Mouse (Mus musculus) limb, embryonic 14.5 days (tissue): Measurements from ENCODE around the gene Plch1. TPM values are rescaled to one million over a fixed set of nuclear protein-coding genes. Genes with fewer than 3 reads are reported as not detected.
A peak's percentile ranks its signal among the peaks of the same experiment; 100 is the strongest.

ENCODE experiments used
- ATAC-seq: fragments of 200-750 bp; cut with Nextera tagmentation; 2 replicates; pipeline ENCODE4 v1.8.0; 2017; ENCODE audit warnings: low read depth, moderate number of reproducible peaks, moderate TSS enrichment; ENCODE audit not compliant: low FRiP score
- DNase-seq: peaks from one replicate; pipeline ENCODE4 v3.0.0-alpha.2; 2015; ENCODE audit warnings: low spot score
- H3K27ac ChIP-seq: fragments of 300-500 bp; sonication (generic); replicated peaks from 2 replicates; pipeline ENCODE4 v1.5.1; 2014; ENCODE audit warnings: low read depth, mild to moderate bottlenecking, low read length, moderate library complexity, mixed read lengths
- H3K27me3 ChIP-seq: fragments of 300-500 bp; sonication (generic); 2 replicates; pipeline ENCODE4 v1.6.1; 2014; ENCODE audit warnings: low read length, mixed read lengths; ENCODE audit not compliant: control insufficient read depth, insufficient read depth
- H3K36me3 ChIP-seq: fragments of 300-500 bp; sonication (generic); 2 replicates; pipeline ENCODE4 v1.6.1; 2014; ENCODE audit warnings: mild to moderate bottlenecking, low read length, moderate library complexity, mixed read lengths; ENCODE audit not compliant: control insufficient read depth, insufficient read depth
- H3K4me1 ChIP-seq: fragments of 300-500 bp; sonication (generic); 2 replicates; pipeline ENCODE4 v1.6.1; 2014; ENCODE audit warnings: antibody characterized with exemption, low read length, mixed read lengths; ENCODE audit not compliant: control insufficient read depth, insufficient read depth
- H3K4me2 ChIP-seq: fragments of 300-500 bp; sonication (generic); replicated peaks from 2 replicates; pipeline ENCODE4 v1.6.1; 2014; ENCODE audit warnings: low read depth, mild to moderate bottlenecking, low read length, moderate library complexity; ENCODE audit not compliant: severe bottlenecking
- H3K4me3 ChIP-seq: fragments of 300-500 bp; sonication (generic); replicated peaks from 2 replicates; pipeline ENCODE4 v1.5.1; 2014; ENCODE audit warnings: low read length
- H3K9ac ChIP-seq: fragments of 300-500 bp; sonication (generic); 2 replicates; pipeline ENCODE4 v1.6.1; 2014; ENCODE audit warnings: mild to moderate bottlenecking, low read depth, low read length, moderate library complexity; ENCODE audit not compliant: severe bottlenecking
- H3K9me3 ChIP-seq: fragments of 300-500 bp; sonication (generic); 2 replicates; pipeline ENCODE4 v1.6.1; 2016; ENCODE audit warnings: low read length; ENCODE audit not compliant: control insufficient read depth
- POLR2A ChIP-seq: fragments of 200-500 bp; IDR thresholded peaks from 2 replicates; pipeline ENCODE4 v1.8.0; 2012; ENCODE audit warnings: inconsistent platforms, mild to moderate bottlenecking, moderate library complexity, borderline replicate concordance; ENCODE audit not compliant: insufficient read depth, insufficient read length; ENCODE audit errors: extremely low read depth
- WGBS: fragments of 180-500 bp; shearing (Covaris S2); extraction: QIAGEN DNeasy Blood & Tissue Kit; methylation state at CpG from one replicate; pipeline ENCODE4 v1.1.7; 2014; 5-methylcytosine and 5-hydroxymethylcytosine counted together
- polyA plus RNA-seq, 2 experiments: library from polyadenylated mRNA; depleted of rRNA in 1 of 2; stranded (reverse) in 1 of 2; unstranded in 1 of 2; fragments of >200 nt; fragmentation: Nextera tagmentation in 1 of 2; extraction: Ambion mirVana in 1 of 2; gene quantifications; 2 replicates each; pipeline versions ENCODE4 v1.2.1 to v1.2.3; 2012 to 2014

The Plch1 gene
- polyA plus RNA-seq, 2 experiments: 1.1 to 2.0 TPM

DNA sequence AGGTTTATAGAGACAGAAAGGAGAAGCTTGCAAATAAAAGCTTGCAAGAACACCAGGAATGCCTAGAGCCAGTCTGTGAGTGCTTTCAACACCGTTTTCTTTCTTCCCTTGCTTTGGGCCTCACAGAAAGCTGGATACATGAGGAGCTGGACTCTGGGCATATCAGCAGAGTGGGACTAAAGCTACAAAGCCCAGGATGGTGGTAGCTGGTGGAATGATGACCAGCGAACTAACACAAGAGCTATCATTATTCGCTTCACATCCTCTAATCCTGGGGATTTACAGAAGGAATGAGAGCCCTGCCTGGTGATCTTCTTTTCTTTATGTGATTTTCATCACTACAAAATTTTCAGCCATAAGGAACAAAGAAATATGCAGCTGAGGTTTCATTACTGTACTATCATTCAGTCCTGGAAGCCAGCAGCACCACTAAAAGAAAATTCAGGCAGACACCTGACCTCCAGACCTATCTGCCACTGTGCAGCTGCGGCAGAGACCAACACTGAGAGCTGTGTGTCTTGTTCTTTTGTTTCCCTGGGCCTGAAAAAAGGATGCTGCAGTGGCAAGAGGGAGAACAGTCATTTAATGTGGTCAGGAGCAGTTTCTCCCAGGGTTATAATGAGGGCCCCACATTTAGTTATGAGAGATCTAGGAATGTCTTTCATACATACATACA, 172.5 kb downstream of the Plch1 start:
- DNase-seq: no peak
- H3K36me3 ChIP-seq: no peaks in the 10 kb centered on the region
- H3K27ac ChIP-seq: no peak overlapping the region
- no peak overlapping the region for H3K9ac ChIP-seq
- H3K4me1 ChIP-seq: 0 out of 2 replicates have a peak, but pooled peaks cover 4% of the 10 kb centered on the region
- ATAC-seq: no peak
- no peak for TF ChIP-seq POLR2A
- H3K4me3 ChIP-seq: no peak overlapping the region
- H3K27me3 ChIP-seq: no peaks in the 10 kb centered on the region
- no peaks in the 10 kb centered on the region for H3K9me3 ChIP-seq
- no peak overlapping the region for H3K4me2 ChIP-seq
- 73% methylated on average over 4 of the region's 4 CpGs for WGBS

DNA sequence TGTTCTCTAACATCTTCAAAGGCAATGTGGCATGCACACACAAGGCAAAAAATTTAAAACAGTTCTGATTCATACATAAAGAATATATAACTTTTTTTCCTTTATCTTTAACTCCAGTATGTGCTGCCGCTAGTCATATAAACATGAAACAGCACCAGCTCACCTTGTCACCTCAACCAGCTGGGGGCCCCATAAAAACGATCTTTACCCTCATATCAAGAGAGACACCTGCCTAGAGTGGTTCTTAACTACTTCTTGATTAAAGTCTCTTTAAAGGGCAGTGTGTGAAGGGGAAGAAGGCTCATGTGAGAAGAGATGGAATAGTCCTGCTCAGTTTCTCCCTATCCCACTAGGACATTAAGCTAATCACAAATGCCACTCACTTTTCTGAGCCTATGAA, 205.6 kb downstream of the Plch1 start:
- no peak for TF ChIP-seq POLR2A
- Histone ChIP-seq H3K9ac (no peak overlapping the region), H3K36me3 (no peaks in the 10 kb centered on the region), H3K4me3 (no peak overlapping the region), H3K4me2 (no peak overlapping the region), H3K4me1 (no peaks in the 10 kb centered on the region), H3K27me3 (no peaks in the 10 kb centered on the region), H3K9me3 (no peaks in the 10 kb centered on the region), H3K27ac (no peak overlapping the region)
- ATAC-seq (no peak), DNase-seq (no peak)
- 64% methylated on average over 2 of the region's 2 CpGs for WGBS

DNA sequence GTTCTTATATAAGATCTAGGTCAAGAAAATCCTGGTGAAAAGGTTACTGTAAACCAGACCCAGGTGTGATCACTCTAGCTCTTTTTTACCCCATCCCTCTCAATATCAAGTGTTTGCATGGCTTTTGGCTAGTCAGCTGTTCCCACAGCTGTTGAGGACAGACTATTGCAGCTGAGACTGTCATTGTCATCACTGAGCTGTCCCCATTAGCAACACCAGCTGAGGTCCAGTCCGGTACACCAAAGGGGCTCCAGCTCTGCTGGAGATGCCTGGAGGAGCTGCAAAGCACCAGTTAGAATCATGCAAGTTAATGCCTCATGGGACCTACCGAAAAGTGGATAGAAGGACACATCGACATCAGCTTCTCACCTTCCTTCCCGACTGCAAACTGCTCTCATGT, 206.5 kb downstream of the Plch1 start:
- TF ChIP-seq POLR2A: no peak
- WGBS: 83% methylated on average over 4 of the region's 4 CpGs
- H3K9ac ChIP-seq: no peak overlapping the region

DNA sequence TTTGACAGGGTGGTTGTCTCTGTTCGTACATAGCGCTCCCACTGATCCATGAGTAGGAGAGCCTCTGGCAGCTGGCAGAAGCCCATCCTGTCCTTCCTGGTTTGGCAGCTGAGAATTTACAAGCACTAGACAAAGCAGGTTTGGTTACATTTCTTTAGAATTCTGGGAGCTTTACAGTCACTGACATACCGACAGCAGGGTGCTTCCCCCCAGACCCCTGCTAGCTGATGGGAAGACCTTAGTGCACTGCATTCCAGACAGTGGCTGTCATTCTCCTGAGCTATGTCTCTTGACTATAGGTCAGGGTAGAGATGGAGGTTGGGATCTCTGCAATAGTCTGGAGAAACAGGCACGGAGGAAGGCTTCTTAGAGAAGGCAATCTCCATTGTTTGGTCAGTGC, 230.5 kb downstream of the Plch1 start:
- no peak overlapping the region for H3K27ac ChIP-seq
- H3K9ac ChIP-seq: no peak overlapping the region
- ATAC-seq (peak; percentile 50; the same call in 1 of the 2 replicates), DNase-seq (peak; percentile 9)
- WGBS: 52% methylated on average over 4 of the region's 4 CpGs
- H3K4me2 ChIP-seq: no peak overlapping the region
- H3K9me3 ChIP-seq: no peaks in the 10 kb centered on the region
- H3K4me1 ChIP-seq: no peaks in the 10 kb centered on the region
- no peak overlapping the region for H3K4me3 ChIP-seq
- H3K27me3 ChIP-seq: no peaks in the 10 kb centered on the region
- no peaks in the 10 kb centered on the region for H3K36me3 ChIP-seq
- TF ChIP-seq POLR2A: no peak

More for the DNA sequence above, 206.5 kb downstream of the Plch1 start:
- Histone ChIP-seq H3K4me1 (no peaks in the 10 kb centered on the region), H3K4me3 (no peak overlapping the region), H3K27ac (no peak overlapping the region), H3K4me2 (no peak overlapping the region), H3K36me3 (no peaks in the 10 kb centered on the region), H3K27me3 (no peaks in the 10 kb centered on the region), H3K9me3 (no peaks in the 10 kb centered on the region)
- no peak for DNase-seq
- no peak for ATAC-seq

DNA sequence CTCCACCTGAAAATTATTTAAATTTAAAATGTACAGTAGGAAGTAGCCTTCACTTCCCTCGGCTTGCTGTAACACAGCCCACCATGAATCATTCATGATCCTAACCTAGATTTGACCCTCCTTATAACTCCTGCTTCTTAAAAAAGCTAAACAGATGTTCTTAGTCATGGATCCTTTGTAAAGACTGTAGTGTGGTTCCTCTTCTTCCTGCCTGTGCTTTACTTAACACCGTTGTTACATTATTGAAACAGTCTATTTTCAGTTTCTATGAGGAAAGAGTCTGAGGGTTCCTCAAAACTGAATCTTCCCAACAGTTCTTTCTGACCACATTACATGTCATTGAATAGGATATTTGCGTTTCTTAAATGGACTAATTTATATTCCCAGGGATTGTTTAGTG, 234.0 kb downstream of the Plch1 start:
- WGBS: 72% methylated on average over 3 of the region's 3 CpGs
- no peak for TF ChIP-seq POLR2A
- ATAC-seq: no peak

DNA sequence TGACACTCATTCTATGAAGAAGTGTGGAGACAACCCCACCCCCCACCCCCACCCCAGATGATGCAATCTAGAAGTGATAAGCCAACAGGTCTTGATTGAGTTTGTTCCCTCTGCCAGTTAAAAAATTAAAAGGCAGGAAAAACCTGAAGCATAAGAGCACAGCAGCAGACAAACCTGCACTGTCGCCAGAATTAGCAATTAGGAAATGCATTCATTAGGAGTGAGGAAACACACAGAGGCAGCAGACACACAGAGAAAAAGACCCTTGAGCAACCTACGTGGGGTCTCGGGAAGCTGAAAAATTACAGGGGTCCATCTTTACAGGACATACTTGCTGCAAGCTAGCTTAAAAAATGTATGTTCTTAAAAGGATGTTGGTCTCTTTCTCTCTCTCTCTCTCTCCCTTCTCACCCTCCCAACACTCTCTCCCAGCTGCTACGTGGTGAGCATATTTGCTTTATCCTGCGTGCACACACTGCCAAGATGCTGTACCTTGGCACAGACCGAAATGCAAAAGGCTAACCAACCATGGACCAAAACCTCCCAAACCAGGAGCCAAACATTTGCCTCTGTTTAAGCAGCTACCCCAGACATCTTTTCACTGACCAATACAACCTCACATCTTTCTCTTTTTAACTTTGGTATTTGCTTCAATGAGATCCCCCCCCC, 234.6 kb downstream of the Plch1 start:
- Histone ChIP-seq H3K27me3 (no peaks in the 10 kb centered on the region), H3K27ac (no peak overlapping the region), H3K4me3 (no peak overlapping the region), H3K36me3 (no peaks in the 10 kb centered on the region), H3K4me2 (no peak overlapping the region), H3K4me1 (no peaks in the 10 kb centered on the region), H3K9me3 (no peaks in the 10 kb centered on the region), H3K9ac (no peak overlapping the region)
- 67% methylated on average over 6 of the region's 6 CpGs for WGBS
- ATAC-seq: no peak
- no peak for DNase-seq
- no peak for TF ChIP-seq POLR2A

More for the DNA sequence above, 234.0 kb downstream of the Plch1 start:
- Histone ChIP-seq H3K4me2 (no peak overlapping the region), H3K36me3 (no peaks in the 10 kb centered on the region), H3K27me3 (no peaks in the 10 kb centered on the region), H3K4me3 (no peak overlapping the region), H3K27ac (no peak overlapping the region), H3K9ac (no peak overlapping the region), H3K9me3 (no peaks in the 10 kb centered on the region), H3K4me1 (no peaks in the 10 kb centered on the region)
- DNase-seq: no peak

Other genes starting within 250 kb of the Plch1 start
- 4.0 and 6.2 TPM in 2 replicates for gene E130311K13Rik, start 30.0 kb upstream of the Plch1 start, polyA plus RNA-seq (2012; rRNA removed)
- 7.0 and 8.9 TPM in 2 replicates for gene E130311K13Rik, start 30.0 kb upstream of the Plch1 start, polyA plus RNA-seq (2014; fragmentation: Nextera tagmentation; extraction: Ambion mirVana)
- 12.4 and 14.7 TPM in 2 replicates for gene Slc33a1, start 65.3 kb upstream of the Plch1 start, polyA plus RNA-seq (2012; rRNA removed)
- gene Slc33a1, start 65.3 kb upstream of the Plch1 start, polyA plus RNA-seq (2014; fragmentation: Nextera tagmentation; extraction: Ambion mirVana): 14.7 and 16.2 TPM in 2 replicates
- gene Gmps, start 76.6 kb upstream of the Plch1 start, polyA plus RNA-seq (2012; rRNA removed): 14.0 and 15.2 TPM in 2 replicates
- gene Gmps, start 76.6 kb upstream of the Plch1 start, polyA plus RNA-seq (2014; fragmentation: Nextera tagmentation; extraction: Ambion mirVana): 41.8 and 44.2 TPM in 2 replicates
- gene Vmn2r1, start 182.1 kb upstream of the Plch1 start, polyA plus RNA-seq (2012; rRNA removed): 0.22 and 0.24 TPM in 2 replicates
- gene Vmn2r1, start 182.1 kb upstream of the Plch1 start, polyA plus RNA-seq (2014; fragmentation: Nextera tagmentation; extraction: Ambion mirVana): 0.06 and 0.08 TPM in 2 replicates
- gene Vmn2r2, start 242.5 kb upstream of the Plch1 start, polyA plus RNA-seq (2012; rRNA removed): not detected in 2 replicates
- 0.04 TPM in 1 of 2 replicates, not detected in the other for gene Vmn2r2, start 242.5 kb upstream of the Plch1 start, polyA plus RNA-seq (2014; fragmentation: Nextera tagmentation; extraction: Ambion mirVana)